In genomic region chr1:51465285-51465684, GRCm38 (mm10) we compare ENCODE assay signal across 14 mouse cellular contexts. TPM values are rescaled to one million over a fixed set of nuclear protein-coding genes. Genes with fewer than 3 reads are reported as not detected.
DNase-seq lines count a peak whose midpoint lies in the region; ATAC-seq and TF ChIP-seq lines count a peak whose summit lies in the region.
"Had no signal": no experiment of that assay in that cellular context is flagged by ENCODE, and none has a peak within 500 bp of the region (broad histone marks: within the 10 kb centered on the region; RNA-seq: fewer than 3 reads in every experiment).

No protein-coding gene starts in this region.

- TF ChIP-seq RAD21 in MEL (IDR thresholded peaks at IDR 0.05; ENCODE audit: low read depth, low read length), result no peak; the same call in none of the 2 replicates

- no peak overlapping the region for H3K9ac ChIP-seq in kidney, embryonic 14.5 days (ENCODE audit: low read depth, low read length)
- H3K9ac ChIP-seq in midbrain, embryonic 11.5 days (ENCODE audit: low read length), result no peak overlapping the region
- no peak overlapping the region for H3K9ac ChIP-seq in midbrain, embryonic 13.5 days (replicated peaks)
- no peak overlapping the region for H3K9ac ChIP-seq in MEL (ENCODE audit: control insufficient read depth, low read depth, low read length, poor library complexity, severe bottlenecking)
- H3K9ac ChIP-seq in forebrain, embryonic 13.5 days, result no peak overlapping the region
- H3K9ac ChIP-seq: heart, embryonic 13.5 days; hindbrain, embryonic 13.5 days; limb, embryonic 13.5 days had no signal

- H3K4me3 ChIP-seq in kidney, adult 2 months (ENCODE audit: insufficient read depth, low read depth, low read length), result no peak overlapping the region
- H3K4me3 ChIP-seq in kidney, embryonic 14.5 days (ENCODE audit: low read length), result no peak overlapping the region
- H3K4me3 ChIP-seq in midbrain, embryonic 11.5 days (ENCODE audit: low read depth, low read length), result no peak overlapping the region
- no peak overlapping the region for H3K4me3 ChIP-seq in midbrain, embryonic 13.5 days (replicated peaks)
- no peak overlapping the region for H3K4me3 ChIP-seq in MEL (ENCODE audit: control insufficient read depth in 1 of 2, insufficient read depth in 1 of 2, low read depth in 2 of 2, low read length in 2 of 2)
- no peak overlapping the region for H3K4me3 ChIP-seq in forebrain, embryonic 13.5 days
- H3K4me3 ChIP-seq: heart, embryonic 13.5 days; hindbrain, embryonic 13.5 days; limb, embryonic 13.5 days; midbrain, embryonic 10.5 days had no signal

- no peak for ATAC-seq in kidney, embryonic 14.5 days (ENCODE audit: low FRiP score, low TSS enrichment)
- no peak for ATAC-seq in midbrain, embryonic 11.5 days (ENCODE audit: low FRiP score)
- no peak for ATAC-seq in midbrain, embryonic 13.5 days
- no peak for ATAC-seq in forebrain, embryonic 13.5 days

- no peaks in the 10 kb centered on the region for H3K9me3 ChIP-seq in kidney, embryonic 14.5 days (ENCODE audit: control insufficient read depth, low read length)
- no peaks in the 10 kb centered on the region for H3K9me3 ChIP-seq in midbrain, embryonic 11.5 days (ENCODE audit: control insufficient read depth, low read length)
- no peaks in the 10 kb centered on the region for H3K9me3 ChIP-seq in midbrain, embryonic 13.5 days
- H3K9me3 ChIP-seq in MEL (replicated peaks; ENCODE audit: insufficient read depth, low read length), result no peaks in the 10 kb centered on the region
- no peaks in the 10 kb centered on the region for H3K9me3 ChIP-seq in forebrain, embryonic 13.5 days (replicated peaks)
- H3K9me3 ChIP-seq: heart, embryonic 13.5 days; hindbrain, embryonic 13.5 days; limb, embryonic 13.5 days; midbrain, embryonic 10.5 days had no signal

- H3K4me1 ChIP-seq in kidney, adult 2 months (ENCODE audit: control insufficient read depth, insufficient read depth, low read length), result peaks cover 6% of the 10 kb centered on the region; the same call in 1 of the 2 replicates
- peaks cover 3% of the 10 kb centered on the region; the same call in 1 of the 2 replicates for H3K4me1 ChIP-seq in kidney, embryonic 14.5 days (ENCODE audit: control insufficient read depth, insufficient read depth, low read length)
- no peaks in the 10 kb centered on the region for H3K4me1 ChIP-seq in midbrain, embryonic 11.5 days (ENCODE audit: control insufficient read depth, insufficient read depth, low read length)
- H3K4me1 ChIP-seq in midbrain, embryonic 13.5 days (replicated peaks), result no peaks in the 10 kb centered on the region
- H3K4me1 ChIP-seq in MEL (ENCODE audit: control insufficient read depth in 1 of 2, insufficient read depth in 2 of 2, low read length in 2 of 2), result no peaks in the 10 kb centered on the region
- no peaks in the 10 kb centered on the region for H3K4me1 ChIP-seq in forebrain, embryonic 13.5 days
- H3K4me1 ChIP-seq: heart, embryonic 13.5 days; hindbrain, embryonic 13.5 days; midbrain, embryonic 10.5 days had no signal

- no peak overlapping the region for H3K4me2 ChIP-seq in kidney, embryonic 14.5 days (replicated peaks; ENCODE audit: low read depth, low read length)
- H3K4me2 ChIP-seq in midbrain, embryonic 11.5 days, result no peak overlapping the region
- no peak overlapping the region for H3K4me2 ChIP-seq in midbrain, embryonic 13.5 days (replicated peaks)
- H3K4me2 ChIP-seq in forebrain, embryonic 13.5 days, result no peak overlapping the region
- H3K4me2 ChIP-seq: heart, embryonic 13.5 days; hindbrain, embryonic 13.5 days; limb, embryonic 13.5 days had no signal

- no peak overlapping the region for H3K27ac ChIP-seq in kidney, adult 2 months (ENCODE audit: insufficient read depth, low read depth, low read length)
- H3K27ac ChIP-seq in kidney, embryonic 14.5 days (ENCODE audit: low read depth, low read length), result no peak overlapping the region
- H3K27ac ChIP-seq in midbrain, embryonic 11.5 days (ENCODE audit: low read depth, low read length), result no peak overlapping the region
- H3K27ac ChIP-seq in midbrain, embryonic 13.5 days, result no peak overlapping the region
- no peak overlapping the region for H3K27ac ChIP-seq in MEL (ENCODE audit: control insufficient read depth, low read depth, low read length)
- no peak overlapping the region for H3K27ac ChIP-seq in forebrain, embryonic 13.5 days
- H3K27ac ChIP-seq: heart, embryonic 13.5 days; hindbrain, embryonic 13.5 days; limb, embryonic 13.5 days; midbrain, embryonic 10.5 days had no signal

- H3K79me2 ChIP-seq in MEL (ENCODE audit: control insufficient read depth, insufficient read depth, low read length, poor library complexity), result no peaks in the 10 kb centered on the region

- peak; percentile 48 for TF ChIP-seq CTCF in kidney, adult 2 months (conservative IDR thresholded peaks at IDR 0.05; ENCODE audit: insufficient read depth, insufficient read length, low read depth, low read length)
- peak in 2 of 3 experiments; percentile 14 to 15; a peak in 2 of 6 replicates for TF ChIP-seq CTCF in MEL (IDR thresholded peaks at IDR 0.05 in 2 of 3, conservative IDR thresholded peaks at IDR 0.05 in 1 of 3; ENCODE audit: control insufficient read depth in 1 of 3, insufficient read depth in 1 of 3, low read depth in 2 of 3, low read length in 3 of 3, poor library complexity in 1 of 3, severe bottlenecking in 1 of 3)

- TF ChIP-seq POLR2A in kidney, adult 2 months (IDR thresholded peaks at IDR 0.05; ENCODE audit: low read depth, low read length), result no peak
- no peak for TF ChIP-seq POLR2A in MEL (IDR thresholded peaks at IDR 0.05; ENCODE audit: control insufficient read depth in 1 of 2, insufficient read depth in 1 of 2, low read depth in 1 of 2, low read length in 2 of 2, poor library complexity in 1 of 2)

- DNase-seq in kidney, adult 2 months, result peak; percentile 27
- DNase-seq in midbrain, embryonic 11.5 days (ENCODE audit: low spot score, missing footprints), result peak; percentile 57
- no peak for DNase-seq in MEL (ENCODE audit: low read depth, low spot score)
- DNase-seq in retina, embryonic 14.5 days (ENCODE audit: low spot score), result peak; percentile 11
- DNase-seq: cerebellum, adult 11-12 months; lung, postnatal 10 days; right cerebral cortex, postnatal 25 days had no signal

- WGBS in kidney, adult 2 months, result 25% methylated on average over 2 of the region's 2 CpGs
- WGBS in kidney, embryonic 14.5 days, result 38% methylated on average over 2 of the region's 2 CpGs
- 40% methylated on average over 2 of the region's 2 CpGs for whole genome bisulfite sequencing in midbrain, embryonic 11.5 days
- WGBS in midbrain, embryonic 13.5 days, result 41% methylated on average over 2 of the region's 2 CpGs
- 31% methylated on average over 2 of the region's 2 CpGs for WGBS in forebrain, embryonic 13.5 days

- no peaks in the 10 kb centered on the region for H3K27me3 ChIP-seq in kidney, adult 2 months (replicated peaks; ENCODE audit: control insufficient read depth, insufficient read depth, low read length)
- H3K27me3 ChIP-seq in kidney, embryonic 14.5 days (ENCODE audit: control insufficient read depth, insufficient read depth, low read length), result no peaks in the 10 kb centered on the region; the same call in 1 of the 2 replicates
- no peaks in the 10 kb centered on the region for H3K27me3 ChIP-seq in midbrain, embryonic 11.5 days (ENCODE audit: control insufficient read depth, insufficient read depth, low read length)
- H3K27me3 ChIP-seq in midbrain, embryonic 13.5 days, result no peaks in the 10 kb centered on the region
- no peaks in the 10 kb centered on the region for H3K27me3 ChIP-seq in MEL (ENCODE audit: control insufficient read depth in 1 of 2, insufficient read depth in 2 of 2, low read length in 2 of 2)
- no peaks in the 10 kb centered on the region for H3K27me3 ChIP-seq in forebrain, embryonic 13.5 days
- H3K27me3 ChIP-seq: heart, embryonic 13.5 days; hindbrain, embryonic 13.5 days; limb, embryonic 13.5 days had no signal

- no peak for TF ChIP-seq EP300 in MEL (IDR thresholded peaks at IDR 0.05; ENCODE audit: low read depth in 1 of 2, low read length in 2 of 2)

- no peaks in the 10 kb centered on the region for H3K36me3 ChIP-seq in kidney, adult 2 months (ENCODE audit: control insufficient read depth, insufficient read depth, low read length)
- H3K36me3 ChIP-seq in kidney, embryonic 14.5 days (ENCODE audit: control insufficient read depth, insufficient read depth, low read length), result no peaks in the 10 kb centered on the region
- H3K36me3 ChIP-seq in midbrain, embryonic 11.5 days (ENCODE audit: control insufficient read depth, insufficient read depth, low read length), result no peaks in the 10 kb centered on the region
- H3K36me3 ChIP-seq in midbrain, embryonic 13.5 days, result no peaks in the 10 kb centered on the region
- peaks cover 0 to 2% of the 10 kb centered on the region in 2 experiments; a peak in 1 of 4 replicates for H3K36me3 ChIP-seq in MEL (ENCODE audit: control insufficient read depth in 1 of 2, insufficient read depth in 2 of 2, low read length in 2 of 2)
- H3K36me3 ChIP-seq in forebrain, embryonic 13.5 days (ENCODE audit: poor library complexity, severe bottlenecking), result no peaks in the 10 kb centered on the region
- H3K36me3 ChIP-seq: hindbrain, embryonic 13.5 days; limb, embryonic 13.5 days; midbrain, embryonic 10.5 days had no signal

TF ChIP-seq in MEL, 35 proteins besides CTCF, POLR2A, EP300 and RAD21:
- TF ChIP-seq GATA1 (IDR thresholded peaks at IDR 0.05; ENCODE audit: low read depth, low read length) (no peak), SMC3 (IDR thresholded peaks at IDR 0.05; ENCODE audit: low read depth, low read length) (peak; percentile 27), MYB (IDR thresholded peaks at IDR 0.05; ENCODE audit: low read depth, low read length) (no peak)
TF ChIP-seq in MEL: peak in this region for 1.

RNA-seq across cellular contexts. Expression of gene Nabp1, which starts 12.9 kb away (rescaled TPM):
- polyA plus RNA-seq in kidney, adult 2 months (2012; rRNA removed), result 28.6 and 33.1 TPM in 2 replicates
- 10.6 and 14.5 TPM in 2 replicates for polyA plus RNA-seq in kidney, embryonic 14.5 days (2014; fragmentation: Nextera tagmentation; extraction: Ambion mirVana)
- polyA plus RNA-seq in midbrain, embryonic 11.5 days (2014; fragmentation: Nextera tagmentation; extraction: Ambion mirVana), result 8.1 and 9.0 TPM in 2 replicates
- 7.9 and 9.3 TPM in 2 replicates for polyA plus RNA-seq in midbrain, embryonic 13.5 days (2015; fragmentation: Nextera tagmentation; extraction: Ambion mirVana)
- total RNA-seq in MEL (2012; rRNA removed), result 10.0 and 11.7 TPM in 2 replicates
- polyA plus RNA-seq in MEL (2012; ENCODE audit: insufficient read depth in 1 of 2, insufficient read length in 2 of 2, low read depth in 1 of 2, low replicate concordance in 2 of 2, missing spikeins in 1 of 2), result 1 to 10 TPM in 1 of 2 experiments, not detected in 1; 5.4 TPM
- polyA plus RNA-seq in forebrain, embryonic 13.5 days (2015; fragmentation: Nextera tagmentation; extraction: Ambion mirVana), result 6.3 and 7.4 TPM in 2 replicates
